Mouse (Mus musculus): ENCODE measurements around the gene Matk.
A peak's percentile ranks its signal among the peaks of the same experiment; 100 is the strongest.

The Matk gene

GRCm38 (mm10) chr10:81242021-81242420 lies 10.7 kb upstream of the Matk start:
- no peak for DNase-seq (ENCODE audit: low spot score in 2 of 2)

GRCm38 (mm10) chr10:81244146-81244545 lies 8.6 kb upstream of the Matk start:
- no peak for DNase-seq (ENCODE audit: low spot score in 2 of 2)

- DNase-seq (ENCODE audit: low spot score in 2 of 2): peak in 1 of 2 experiments; percentile 81
These were observed 8.1 kb upstream of the Matk start for GRCm38 (mm10) chr10:81244595-81244994.

- DNase-seq (ENCODE audit: low spot score in 2 of 2): peak in 1 of 2 experiments; percentile 61
These were observed 7.6 kb upstream of the Matk start for GRCm38 (mm10) chr10:81245166-81245565.

- no peak for DNase-seq (ENCODE audit: low spot score in 2 of 2)
These were observed 4.9 kb upstream of the Matk start for GRCm38 (mm10) chr10:81247804-81248203.

GRCm38 (mm10) chr10:81249442-81249841 lies 3.3 kb upstream of the Matk start:
- no peak for DNase-seq (ENCODE audit: low spot score in 2 of 2)

GRCm38 (mm10) chr10:81254886-81255285 lies 2.2 kb downstream of the Matk start:
- no peak for DNase-seq (ENCODE audit: low spot score in 2 of 2)

GRCm38 (mm10) chr10:81257158-81258039 lies 4.7 kb downstream of the Matk start:
- DNase-seq (ENCODE audit: low spot score in 2 of 2): peak in 1 of 2 experiments; percentile 67

GRCm38 (mm10) chr10:81259225-81259884 lies 6.6 kb downstream of the Matk start:
- no peak for DNase-seq (ENCODE audit: low spot score in 2 of 2)

- DNase-seq (ENCODE audit: low spot score in 2 of 2): no peak
These were observed 8.3 kb downstream of the Matk start for GRCm38 (mm10) chr10:81261025-81261424.

GRCm38 (mm10) chr10:81265540-81265939 lies 12.8 kb downstream of the Matk start:
- no peak for DNase-seq (ENCODE audit: low spot score in 2 of 2)

- DNase-seq (ENCODE audit: low spot score in 2 of 2): peak; percentile 87 to 95
These were observed 13.7 kb downstream of the Matk start, which contains the start of the genes Mrpl54 and Apba3 for GRCm38 (mm10) chr10:81266211-81267105. Gene Mrpl54, minus strand, starts transcription at chr10:81266934. Gene Apba3, plus strand, starts transcription at chr10:81266960.

- DNase-seq (ENCODE audit: low spot score in 2 of 2): peak; percentile 70 to 90
These were observed 15.3 kb downstream of the Matk start for GRCm38 (mm10) chr10:81268056-81268455.

- no peak for DNase-seq (ENCODE audit: low spot score in 2 of 2)
These were observed 16.1 kb downstream of the Matk start for GRCm38 (mm10) chr10:81268643-81269412.

- DNase-seq (ENCODE audit: low spot score in 2 of 2): no peak
These were observed 19.6 kb downstream of the Matk start for GRCm38 (mm10) chr10:81272356-81272755.

- DNase-seq (ENCODE audit: low spot score in 2 of 2): no peak
These were observed 21.1 kb downstream of the Matk start for GRCm38 (mm10) chr10:81273842-81274241.

- no peak for DNase-seq (ENCODE audit: low spot score in 2 of 2)
These were observed 24.9 kb downstream of the Matk start for GRCm38 (mm10) chr10:81277676-81278075.

- no peak for DNase-seq (ENCODE audit: low spot score in 2 of 2)
These were observed 26.8 kb downstream of the Matk start for GRCm38 (mm10) chr10:81279496-81279895.

GRCm38 (mm10) chr10:81284189-81284588 lies 31.5 kb downstream of the Matk start:
- no peak for DNase-seq (ENCODE audit: low spot score in 2 of 2)

- no peak for DNase-seq (ENCODE audit: low spot score in 2 of 2)
These were observed 32.0 kb downstream of the Matk start for GRCm38 (mm10) chr10:81284719-81285118.
